Mouse (Mus musculus): ENCODE results near the gene Ppp2r5e. TPM values are rescaled to one million over a fixed set of nuclear protein-coding genes. Genes with fewer than 3 reads are reported as not detected.

Ppp2r5e gene
- 61.1 to 65.4 TPM (median 62.5 TPM) in 4 replicates for total RNA-seq (2023)

DNA sequence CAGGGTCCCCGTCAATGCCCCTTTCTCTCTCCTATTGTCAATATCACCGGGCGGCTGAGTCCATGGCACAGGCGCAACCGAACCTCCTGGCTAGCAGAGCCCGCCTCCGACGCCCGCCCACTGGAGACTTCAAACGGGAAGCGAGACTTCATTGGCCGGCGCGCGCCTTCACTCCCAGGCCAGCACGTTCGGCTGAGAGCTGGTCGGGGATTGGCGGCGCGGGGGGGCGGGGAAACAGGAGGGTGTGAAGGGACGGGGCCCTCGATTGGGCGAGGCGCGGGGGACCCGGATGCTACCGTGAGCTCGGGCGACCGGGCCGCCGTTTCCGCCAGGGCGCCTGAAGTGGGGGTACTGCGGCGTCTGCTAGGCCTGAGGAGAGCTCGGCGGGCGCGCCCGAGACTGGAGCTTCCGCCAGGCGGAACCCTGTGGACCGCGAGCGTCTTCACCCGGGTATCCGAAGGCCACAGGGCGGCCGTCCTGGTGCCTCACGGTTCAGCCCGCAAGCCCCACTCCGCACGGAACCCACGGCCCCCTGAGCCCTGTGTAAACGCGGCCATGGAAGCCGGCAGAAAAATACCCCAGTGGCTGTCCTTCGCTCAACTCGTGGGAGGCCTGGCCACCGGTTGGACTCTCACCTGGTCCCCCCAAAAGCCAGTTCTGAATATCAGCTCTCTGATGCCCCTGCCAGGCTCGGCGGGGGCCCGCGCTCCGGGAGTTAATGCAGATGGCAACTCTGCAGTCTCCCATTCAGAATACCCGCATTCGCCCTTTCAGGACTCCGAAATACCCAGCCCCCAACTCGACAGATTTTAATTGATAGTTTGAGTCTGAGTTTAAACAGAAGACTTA, at the start of gene Ppp2r5e:
Gene Ppp2r5e, minus strand, starts transcription at position 92 of the 849 bp plus-strand sequence.

DNA sequence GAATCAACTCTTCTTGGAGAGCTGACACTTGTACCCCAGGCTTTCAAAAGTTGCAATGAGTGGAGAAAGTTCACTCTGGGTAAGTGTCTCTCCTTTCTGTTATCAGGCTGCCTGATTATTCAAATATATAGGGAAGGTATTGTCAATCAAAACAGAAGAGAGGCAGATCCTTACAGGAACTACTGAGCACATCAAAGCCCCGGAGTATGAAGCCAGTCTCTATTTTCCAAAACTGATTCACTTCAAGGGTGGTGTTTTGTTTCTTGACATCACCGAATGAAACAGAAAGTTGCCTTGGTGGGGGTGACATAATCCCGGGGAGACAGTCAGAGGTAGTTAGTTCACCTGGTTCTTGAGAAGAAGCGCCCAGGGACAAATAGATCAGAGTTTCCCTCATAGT, 179.4 kb downstream of the Ppp2r5e start, which contains the start of gene Gphb5:
Gene Gphb5, minus strand, starts transcription at position 101 of the 400 bp plus-strand sequence.

Other genes with a start within 250 kb of the Ppp2r5e start
- not detected in 4 replicates for gene Gphb5, start 179.5 kb downstream of the Ppp2r5e start, total RNA-seq (2023)
- gene Wdr89, start 73.3 kb upstream of the Ppp2r5e start, total RNA-seq (2023): 4.0 to 4.5 TPM (median 4.3 TPM) in 4 replicates
- 27.6 to 30.8 TPM (median 29.9 TPM) in 4 replicates for gene Sgpp1, start 139.5 kb upstream of the Ppp2r5e start, total RNA-seq (2023)
- gene Syne2, start 221.9 kb upstream of the Ppp2r5e start, total RNA-seq (2023): 16.6 to 20.7 TPM (median 20.3 TPM) in 4 replicates

Measured in B cell, adult 62 days (primary cell).